Mouse (Mus musculus): ENCODE results near the gene Gse1.

The Gse1 gene
- long read RNA-seq, experiment 1, partial matches to known transcripts = 0 of 7 reads
- long read RNA-seq, experiment 1, other reads (novel, unspliced or antisense) = 7 of 7 reads
- long read RNA-seq, experiment 2, partial matches to known transcripts = 0 of 8 reads
- long read RNA-seq, experiment 2, other reads (novel, unspliced or antisense) = 8 of 8 reads

GRCm38 (mm10) chr8:120227891-120228591 is at the start of gene Gse1:
Gene Gse1, plus strand, starts transcription at chr8:120228456.
- intact Hi-C loops (cut with DNase I) = no loop called here

- intact Hi-C loops (cut with DNase I) = loop anchor here (2.0 to 10.0 kb wide), 5 partner anchors 33 to 416 kb away; no protein-coding TSS in a partner anchor
These were observed 49.2 kb upstream of the Gse1 start for GRCm38 (mm10) chr8:120179027-120179431.

GRCm38 (mm10) chr8:120180445-120180970 is 47.7 kb upstream of the Gse1 start:
- intact Hi-C loops (cut with DNase I) = loop anchor here (5.0 kb wide), 1 partner anchor 52 kb away; no protein-coding TSS in a partner anchor

GRCm38 (mm10) chr8:120181274-120181673 is 47.0 kb upstream of the Gse1 start:
- intact Hi-C loops (cut with DNase I) = loop anchor here (5.0 kb wide), 1 partner anchor 51 kb away; no protein-coding TSS in a partner anchor

- intact Hi-C loops (cut with DNase I) = loop anchor here (5.0 kb wide), 1 partner anchor 50 kb away; no protein-coding TSS in a partner anchor
These were observed 46.3 kb upstream of the Gse1 start for GRCm38 (mm10) chr8:120181861-120182414.

GRCm38 (mm10) chr8:120184366-120184765 is 43.9 kb upstream of the Gse1 start:
- intact Hi-C loops (cut with DNase I) = loop anchor here (5.0 kb wide), 1 partner anchor 48 kb away; no protein-coding TSS in a partner anchor

- intact Hi-C loops (cut with DNase I) = loop anchor here (5.0 kb wide), 1 partner anchor 47 kb away; no protein-coding TSS in a partner anchor
These were observed 43.1 kb upstream of the Gse1 start for GRCm38 (mm10) chr8:120184850-120185792.

GRCm38 (mm10) chr8:120186454-120186853 is 41.8 kb upstream of the Gse1 start:
- intact Hi-C loops (cut with DNase I) = no loop called here

GRCm38 (mm10) chr8:120188510-120188909 is 39.7 kb upstream of the Gse1 start:
- intact Hi-C loops (cut with DNase I) = no loop called here

- intact Hi-C loops (cut with DNase I) = no loop called here
These were observed 38.8 kb upstream of the Gse1 start for GRCm38 (mm10) chr8:120189440-120189839.

- intact Hi-C loops (cut with DNase I) = no loop called here
These were observed 38.0 kb upstream of the Gse1 start for GRCm38 (mm10) chr8:120190107-120190809.

GRCm38 (mm10) chr8:120190810-120191413 is 37.3 kb upstream of the Gse1 start:
- intact Hi-C loops (cut with DNase I) = no loop called here

- intact Hi-C loops (cut with DNase I) = no loop called here
These were observed 36.6 kb upstream of the Gse1 start for GRCm38 (mm10) chr8:120191633-120192032.

- intact Hi-C loops (cut with DNase I) = no loop called here
These were observed 36.1 kb upstream of the Gse1 start for GRCm38 (mm10) chr8:120192118-120192517.

GRCm38 (mm10) chr8:120201351-120201750 is 26.9 kb upstream of the Gse1 start:
- intact Hi-C loops (cut with DNase I) = no loop called here

GRCm38 (mm10) chr8:120202546-120202945 is 25.7 kb upstream of the Gse1 start:
- intact Hi-C loops (cut with DNase I) = no loop called here

- intact Hi-C loops (cut with DNase I) = no loop called here
These were observed 23.4 kb upstream of the Gse1 start for GRCm38 (mm10) chr8:120204736-120205360.

- intact Hi-C loops (cut with DNase I) = no loop called here
These were observed 22.3 kb upstream of the Gse1 start for GRCm38 (mm10) chr8:120205916-120206315.

GRCm38 (mm10) chr8:120207364-120207763 is 20.9 kb upstream of the Gse1 start:
- intact Hi-C loops (cut with DNase I) = no loop called here

Data from adrenal gland (tissue).